In the genomic region with DNA sequence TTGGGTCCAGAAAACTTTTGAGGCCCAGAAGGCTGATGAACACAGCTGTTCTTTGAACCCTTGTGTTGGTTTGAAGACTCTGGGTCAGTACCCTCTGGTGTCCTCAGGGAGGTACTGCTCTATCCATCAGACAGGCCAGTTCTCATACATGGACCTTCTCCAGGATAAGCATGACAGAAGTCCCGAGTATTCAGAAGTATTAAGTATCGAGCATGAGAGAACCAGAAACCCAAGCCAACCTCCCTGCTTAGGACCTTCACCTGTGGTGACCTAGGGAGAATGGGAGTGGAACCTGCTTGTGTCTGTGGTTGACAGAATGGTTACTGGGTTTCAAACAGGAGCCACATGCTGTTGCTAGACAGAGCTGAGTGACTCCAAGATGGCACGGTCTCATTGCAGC, we compare ENCODE assay signal across 15 mouse cellular contexts.
DNase-seq lines count a peak whose midpoint lies in the region; ATAC-seq and TF ChIP-seq lines count a peak whose summit lies in the region.
"Had no signal": no experiment of that assay in that cellular context is flagged by ENCODE, and none has a peak within 500 bp of the region (broad histone marks: within the 10 kb centered on the region; RNA-seq: fewer than 3 reads in every experiment).

No protein-coding gene starts in this region.

- no peak overlapping the region for H3K4me3 ChIP-seq in intestine, postnatal 0 days (ENCODE audit: low read depth, low read length)
- H3K4me3 ChIP-seq in intestine, embryonic 15.5 days (replicated peaks), result no peak overlapping the region
- no peak overlapping the region for H3K4me3 ChIP-seq in kidney, embryonic 16.5 days (ENCODE audit: low read length)
- H3K4me3 ChIP-seq in E14TG2a.4 (replicated peaks; ENCODE audit: low read length), result 0 out of 2 replicates have a peak overlapping the region, but pooled peaks have one; percentile 7
- H3K4me3 ChIP-seq in limb, embryonic 10.5 days, result no peak overlapping the region
- H3K4me3 ChIP-seq: embryonic facial prominence, embryonic 10.5 days; heart, embryonic 12.5 days; hindbrain, embryonic 10.5 days had no signal

- H3K27ac ChIP-seq in intestine, postnatal 0 days (ENCODE audit: low read depth, low read length), result no peak overlapping the region
- H3K27ac ChIP-seq in intestine, embryonic 15.5 days, result no peak overlapping the region
- no peak overlapping the region for H3K27ac ChIP-seq in kidney, embryonic 16.5 days (ENCODE audit: low read length)
- H3K27ac ChIP-seq in limb, embryonic 10.5 days, result peak overlapping the region; percentile 44; the same call in 1 of the 2 replicates
- H3K27ac ChIP-seq: embryonic facial prominence, embryonic 10.5 days; hindbrain, embryonic 14.5 days had no signal

- no peak overlapping the region for H3K9ac ChIP-seq in intestine, postnatal 0 days (ENCODE audit: low read depth, low read length)
- H3K9ac ChIP-seq in intestine, embryonic 15.5 days, result no peak overlapping the region
- no peak overlapping the region for H3K9ac ChIP-seq in kidney, embryonic 16.5 days (replicated peaks; ENCODE audit: low read length)
- H3K9ac ChIP-seq: heart, embryonic 12.5 days; hindbrain, embryonic 14.5 days had no signal

- TF ChIP-seq CTCF in intestine, postnatal 0 days (IDR thresholded peaks at IDR 0.05; ENCODE audit: low read depth), result peak; percentile 13; the same call in 1 of the 2 replicates
- no peak for TF ChIP-seq CTCF in E14TG2a.4 (conservative IDR thresholded peaks at IDR 0.05; ENCODE audit: low read length)

- 93% methylated on average over 3 of the region's 3 CpGs for WGBS in intestine, postnatal 0 days
- WGBS in intestine, embryonic 15.5 days, result 83% methylated on average over 3 of the region's 3 CpGs
- 47% methylated on average over 3 of the region's 3 CpGs for WGBS in kidney, embryonic 16.5 days
- 92% methylated on average over 3 of the region's 3 CpGs for WGBS in limb, embryonic 10.5 days

- H3K27me3 ChIP-seq in intestine, postnatal 0 days (replicated peaks; ENCODE audit: control insufficient read depth, insufficient read depth, low read length), result no peaks in the 10 kb centered on the region
- no peaks in the 10 kb centered on the region for H3K27me3 ChIP-seq in intestine, embryonic 15.5 days (replicated peaks)
- no peaks in the 10 kb centered on the region for H3K27me3 ChIP-seq in kidney, embryonic 16.5 days (ENCODE audit: insufficient read depth, low read length)
- peaks cover 26% of the 10 kb centered on the region for H3K27me3 ChIP-seq in E14TG2a.4 (ENCODE audit: insufficient read depth, low read length)
- peaks cover 33% of the 10 kb centered on the region for H3K27me3 ChIP-seq in limb, embryonic 10.5 days (ENCODE audit: low read depth, poor library complexity, severe bottlenecking)
- H3K27me3 ChIP-seq: heart, embryonic 12.5 days had no signal

- no peak for DNase-seq in kidney, adult 9 months
- DNase-seq in limb, embryonic 10.5 days (ENCODE audit: low spot score), result no peak
- DNase-seq: adrenal gland, adult 2 months; adrenal gland, postnatal 25 days; cerebellum, adult 2 months; cerebellum, postnatal 10 days had no signal

- H3K9me3 ChIP-seq in intestine, postnatal 0 days (ENCODE audit: control insufficient read depth), result no peaks in the 10 kb centered on the region
- no peaks in the 10 kb centered on the region for H3K9me3 ChIP-seq in intestine, embryonic 15.5 days
- H3K9me3 ChIP-seq in kidney, embryonic 16.5 days (ENCODE audit: low read length), result no peaks in the 10 kb centered on the region
- H3K9me3 ChIP-seq in E14TG2a.4 (ENCODE audit: low read length), result peaks cover 11% of the 10 kb centered on the region; the same call in 1 of the 2 replicates
- H3K9me3 ChIP-seq in limb, embryonic 10.5 days (replicated peaks), result no peaks in the 10 kb centered on the region
- H3K9me3 ChIP-seq: embryonic facial prominence, embryonic 10.5 days; heart, embryonic 12.5 days; hindbrain, embryonic 10.5 days had no signal

- H3K36me3 ChIP-seq in intestine, postnatal 0 days (ENCODE audit: control insufficient read depth, insufficient read depth), result no peaks in the 10 kb centered on the region
- no peaks in the 10 kb centered on the region for H3K36me3 ChIP-seq in intestine, embryonic 15.5 days
- H3K36me3 ChIP-seq in kidney, embryonic 16.5 days (ENCODE audit: insufficient read depth, low read length), result no peaks in the 10 kb centered on the region
- no peaks in the 10 kb centered on the region for H3K36me3 ChIP-seq in E14TG2a.4 (ENCODE audit: insufficient read depth, low read length)
- H3K36me3 ChIP-seq in limb, embryonic 10.5 days, result no peaks in the 10 kb centered on the region
- H3K36me3 ChIP-seq: embryonic facial prominence, embryonic 10.5 days; heart, embryonic 12.5 days; hindbrain, embryonic 10.5 days had no signal

- 0 out of 2 replicates have a peak, but pooled peaks cover 2% of the 10 kb centered on the region for H3K4me1 ChIP-seq in intestine, postnatal 0 days (replicated peaks; ENCODE audit: control insufficient read depth, insufficient read depth, low read length)
- peaks cover 3% of the 10 kb centered on the region; the same call in 1 of the 2 replicates for H3K4me1 ChIP-seq in intestine, embryonic 15.5 days (replicated peaks)
- peaks cover 20% of the 10 kb centered on the region for H3K4me1 ChIP-seq in kidney, embryonic 16.5 days (ENCODE audit: insufficient read depth, low read length)
- peaks cover 55% of the 10 kb centered on the region for H3K4me1 ChIP-seq in E14TG2a.4 (replicated peaks; ENCODE audit: low read depth, low read length)
- peaks cover 43% of the 10 kb centered on the region for H3K4me1 ChIP-seq in limb, embryonic 10.5 days

- ATAC-seq in intestine, postnatal 0 days, result no peak
- no peak for ATAC-seq in intestine, embryonic 15.5 days
- peak; percentile 55 for ATAC-seq in kidney, embryonic 16.5 days (ENCODE audit: low FRiP score, low TSS enrichment)
- ATAC-seq: forebrain, embryonic 14.5 days had no signal

- H3K4me2 ChIP-seq in intestine, postnatal 0 days (replicated peaks; ENCODE audit: low read depth), result no peak overlapping the region
- H3K4me2 ChIP-seq in intestine, embryonic 15.5 days (replicated peaks), result no peak overlapping the region
- no peak overlapping the region for H3K4me2 ChIP-seq in kidney, embryonic 16.5 days (replicated peaks; ENCODE audit: low read depth, low read length)
- H3K4me2 ChIP-seq: heart, embryonic 12.5 days; hindbrain, embryonic 14.5 days had no signal
